Mouse (Mus musculus) hindbrain, embryonic 14.5 days (tissue): ENCODE measurements around the gene Stc2. TPM values are rescaled to one million over a fixed set of nuclear protein-coding genes. Genes with fewer than 3 reads are reported as not detected.

ENCODE experiments used
- ATAC-seq: fragments of 200-750 bp; cut with Nextera tagmentation; 2 replicates; pipeline ENCODE4 v1.8.0; 2017; ENCODE audit warnings: moderate number of reproducible peaks, mild to moderate bottlenecking, moderate TSS enrichment, moderate library complexity; ENCODE audit not compliant: low FRiP score
- DNase-seq: peaks from one replicate; pipeline ENCODE4 v3.0.0-alpha.2; 2015; ENCODE audit warnings: low spot score
- H3K27ac ChIP-seq: fragments of 300-500 bp; sonication (generic); 2 replicates; pipeline ENCODE4 v1.5.1; 2014; ENCODE audit warnings: mild to moderate bottlenecking, moderate library complexity
- H3K27me3 ChIP-seq: fragments of 300-500 bp; sonication (generic); 2 replicates; pipeline ENCODE4 v1.6.1; 2014; ENCODE audit warnings: mild to moderate bottlenecking, low read length, mixed read lengths; ENCODE audit not compliant: control insufficient read depth, insufficient read depth
- H3K36me3 ChIP-seq: fragments of 300-500 bp; sonication (generic); replicated peaks from 2 replicates; pipeline ENCODE4 v1.6.1; 2014; ENCODE audit not compliant: control insufficient read depth, insufficient read depth
- H3K4me1 ChIP-seq: fragments of 300-500 bp; sonication (generic); replicated peaks from 2 replicates; pipeline ENCODE4 v1.6.1; 2014; ENCODE audit warnings: antibody characterized with exemption, low read length, mixed read lengths; ENCODE audit not compliant: control insufficient read depth, insufficient read depth
- H3K4me2 ChIP-seq: fragments of 300-500 bp; sonication (generic); replicated peaks from 2 replicates; pipeline ENCODE4 v1.6.1; 2014; ENCODE audit warnings: mild to moderate bottlenecking, moderate library complexity
- H3K4me3 ChIP-seq: fragments of 300-500 bp; sonication (generic); replicated peaks from 2 replicates; pipeline ENCODE4 v1.5.1; 2014; ENCODE audit warnings: mild to moderate bottlenecking, low read length
- H3K9ac ChIP-seq: fragments of 300-500 bp; sonication (generic); 2 replicates; pipeline ENCODE4 v1.6.1; 2014
- H3K9me3 ChIP-seq: fragments of 300-500 bp; sonication (generic); 2 replicates; pipeline ENCODE4 v1.6.1; 2016; ENCODE audit warnings: low read length; ENCODE audit not compliant: control insufficient read depth
- WGBS: fragments of 180-500 bp; shearing (Covaris S2); extraction: QIAGEN DNeasy Blood & Tissue Kit; methylation state at CpG from one replicate; pipeline ENCODE4 v1.1.7; 2014; 5-methylcytosine and 5-hydroxymethylcytosine counted together
- polyA plus RNA-seq: library from polyadenylated mRNA; unstranded; fragments of >200 nt; fragmentation: Nextera tagmentation; extraction: Ambion mirVana; gene quantifications from 2 replicates; pipeline ENCODE4 v1.2.1, GENCODE M21; 2014

Stc2 gene
- polyA plus RNA-seq, 1 experiment from 2014 or later, result 0.59 TPM

DNA sequence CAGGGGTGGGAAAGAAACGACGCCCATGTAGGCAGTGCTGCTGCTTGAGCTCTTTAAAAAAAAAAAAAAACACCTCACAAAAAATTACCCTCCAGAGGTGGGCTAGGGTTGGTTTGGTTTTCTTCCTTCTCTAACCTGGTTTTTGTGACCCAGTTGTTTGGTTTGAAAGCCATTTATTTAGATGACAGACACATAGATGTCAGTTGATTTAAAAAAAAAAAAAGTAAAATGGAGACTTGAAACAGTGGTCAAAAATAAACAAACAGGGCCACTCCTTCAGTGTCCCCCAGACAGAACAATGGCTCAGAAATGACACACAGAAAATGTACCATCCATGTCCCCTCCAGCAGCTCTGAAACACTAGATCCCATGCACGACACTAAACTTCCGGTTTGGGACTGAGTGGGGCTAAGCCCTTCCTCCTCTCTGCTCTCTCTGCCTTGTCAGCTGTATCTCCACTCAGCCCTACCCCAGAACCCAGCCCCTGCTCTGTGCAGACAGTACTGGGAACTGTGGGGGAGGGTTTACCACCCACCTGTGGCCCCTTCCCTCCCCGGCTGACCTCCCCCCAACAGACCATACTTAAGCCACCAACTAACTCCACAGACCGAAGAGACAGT, 10.5 kb downstream of the Stc2 start:
- no peaks in the 10 kb centered on the region for H3K4me1 ChIP-seq
- ATAC-seq (no peak), DNase-seq (no peak)
- 82% methylated on average over 6 of the region's 6 CpGs for WGBS
- H3K27ac ChIP-seq, result no peak overlapping the region
- no peaks in the 10 kb centered on the region for H3K9me3 ChIP-seq
- H3K4me3 ChIP-seq, result no peak overlapping the region
- no peak overlapping the region for H3K4me2 ChIP-seq
- H3K27me3 ChIP-seq, result no peaks in the 10 kb centered on the region
- no peak overlapping the region for H3K9ac ChIP-seq
- no peaks in the 10 kb centered on the region for H3K36me3 ChIP-seq

DNA sequence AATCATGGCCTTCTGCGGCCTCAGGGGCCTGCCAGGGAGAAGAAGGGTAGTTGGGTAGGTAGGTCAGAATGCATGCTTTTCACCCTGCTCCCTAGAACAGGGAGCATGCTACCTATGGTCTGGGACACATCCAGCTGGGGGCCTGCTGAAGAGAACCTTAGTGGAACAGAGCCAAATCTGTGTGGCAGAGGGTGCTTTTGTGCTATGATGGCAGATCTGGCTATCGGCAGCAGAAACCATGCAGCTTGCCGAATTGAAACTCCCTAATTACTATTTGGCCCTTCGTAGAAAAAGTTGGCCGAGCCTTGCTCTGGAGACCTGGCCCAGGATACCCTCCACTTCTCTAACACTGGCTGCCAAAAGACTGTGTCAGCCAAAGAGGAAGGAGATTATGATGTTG, 11.4 kb downstream of the Stc2 start:
- Histone ChIP-seq H3K9me3 (no peaks in the 10 kb centered on the region), H3K36me3 (no peaks in the 10 kb centered on the region), H3K27me3 (no peaks in the 10 kb centered on the region), H3K4me3 (no peak overlapping the region), H3K4me1 (no peaks in the 10 kb centered on the region), H3K4me2 (no peak overlapping the region), H3K27ac (no peak overlapping the region), H3K9ac (no peak overlapping the region)
- 82% methylated on average over 5 of the region's 5 CpGs for WGBS
- DNase-seq, result no peak
- no peak for ATAC-seq

- no peak overlapping the region for H3K9ac ChIP-seq
These were observed 13.0 kb downstream of the Stc2 start for GRCm38 (mm10) chr11:31356866-31357265.

GRCm38 (mm10) chr11:31355737-31356136, 14.1 kb downstream of the Stc2 start:
- DNase-seq, result no peak

More at GRCm38 (mm10) chr11:31356866-31357265, 13.0 kb downstream of the Stc2 start:
- H3K4me1 ChIP-seq, result no peaks in the 10 kb centered on the region
- H3K27me3 ChIP-seq, result no peaks in the 10 kb centered on the region
- no peak overlapping the region for H3K4me3 ChIP-seq
- no peak overlapping the region for H3K4me2 ChIP-seq
- H3K9me3 ChIP-seq, result no peaks in the 10 kb centered on the region
- DNase-seq, result no peak
- no peak overlapping the region for H3K27ac ChIP-seq
- ATAC-seq, result no peak
- H3K36me3 ChIP-seq, result no peaks in the 10 kb centered on the region

DNA sequence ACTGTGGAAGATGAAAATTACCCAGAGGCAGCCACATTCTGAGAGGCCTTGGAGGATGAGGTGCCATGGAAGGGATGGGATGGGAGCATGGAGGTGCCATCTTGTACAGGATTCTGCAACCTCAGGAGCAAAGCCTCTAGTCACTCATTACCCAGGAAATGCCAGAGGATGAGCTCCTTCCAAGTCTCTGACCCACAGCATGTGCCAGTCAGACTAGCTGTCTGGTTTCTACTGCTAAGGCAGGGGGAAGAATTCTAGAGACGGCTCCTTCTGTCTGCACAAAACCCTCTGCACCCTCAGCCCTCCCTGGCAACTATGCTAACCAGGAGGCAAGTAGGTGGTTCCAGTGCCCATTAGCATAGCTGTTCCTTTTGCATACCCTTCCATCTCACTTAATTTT, 15.4 kb downstream of the Stc2 start:
- Histone ChIP-seq H3K9me3 (no peaks in the 10 kb centered on the region), H3K9ac (no peak overlapping the region), H3K4me2 (no peak overlapping the region), H3K27ac (no peak overlapping the region), H3K4me3 (no peak overlapping the region), H3K4me1 (no peaks in the 10 kb centered on the region), H3K27me3 (no peaks in the 10 kb centered on the region), H3K36me3 (no peaks in the 10 kb centered on the region)
- 56% methylated on average over 1 of the region's 1 CpGs for WGBS
- ATAC-seq (no peak), DNase-seq (no peak)

More at GRCm38 (mm10) chr11:31355737-31356136, 14.1 kb downstream of the Stc2 start:
- Histone ChIP-seq H3K4me3 (no peak overlapping the region), H3K9me3 (no peaks in the 10 kb centered on the region), H3K27ac (no peak overlapping the region), H3K27me3 (no peaks in the 10 kb centered on the region), H3K36me3 (no peaks in the 10 kb centered on the region), H3K4me2 (no peak overlapping the region), H3K4me1 (no peaks in the 10 kb centered on the region), H3K9ac (no peak overlapping the region)
- WGBS, result 100% methylated on average over 1 of the region's 1 CpGs
- no peak for ATAC-seq

Other genes with a start within 250 kb of the Stc2 start
- gene Gm17332, start 187.6 kb downstream of the Stc2 start, polyA plus RNA-seq, result not detected in 2 replicates